Mouse (Mus musculus) lung, postnatal 10 days (tissue): ENCODE data around the gene Slc39a9.
A peak's percentile ranks its signal among the peaks of the same experiment; 100 is the strongest.

Experiments
- DNase-seq: peaks from one replicate; pipeline ENCODE4 v3.0.0; 2021

Gene Slc39a9

DNA sequence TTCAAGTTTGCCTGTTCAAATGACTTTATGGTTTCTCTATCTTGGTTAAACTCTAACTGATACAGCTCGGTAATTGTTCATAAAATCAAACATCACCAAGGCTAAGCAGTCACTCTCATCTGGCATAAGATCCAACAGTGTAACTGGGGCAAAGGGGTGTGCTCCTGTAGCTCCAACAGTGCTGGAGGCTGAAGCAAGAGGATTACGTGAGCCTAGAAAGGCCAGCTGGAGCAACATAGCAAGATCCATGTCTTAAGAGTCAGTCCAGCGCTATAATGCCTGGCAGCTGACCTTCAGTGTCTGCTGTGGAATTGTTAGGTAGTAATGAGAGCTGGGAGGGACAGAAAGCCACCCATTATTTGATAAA, 11.0 kb downstream of the Slc39a9 start:
- no peak for DNase-seq

DNA sequence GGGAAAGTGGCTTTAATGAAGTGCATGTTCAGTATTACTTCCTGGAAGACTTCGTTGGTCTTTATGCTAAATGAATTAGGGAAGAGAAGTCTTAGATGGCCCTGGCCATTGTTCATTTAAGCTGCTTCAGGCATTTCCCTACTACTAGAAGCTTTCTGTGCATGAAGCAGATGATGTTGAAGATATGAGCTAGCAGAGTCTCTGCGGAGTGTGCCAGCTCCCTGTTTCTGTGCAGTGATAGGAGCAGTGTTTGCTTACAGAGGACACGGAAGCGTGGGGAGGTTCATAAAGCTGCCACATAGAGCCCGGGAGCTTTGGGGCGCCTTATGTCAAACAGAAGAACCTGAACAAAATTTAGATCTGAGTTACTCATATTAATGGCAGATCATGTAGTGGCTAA, 15.0 kb downstream of the Slc39a9 start:
- no peak for DNase-seq

DNA sequence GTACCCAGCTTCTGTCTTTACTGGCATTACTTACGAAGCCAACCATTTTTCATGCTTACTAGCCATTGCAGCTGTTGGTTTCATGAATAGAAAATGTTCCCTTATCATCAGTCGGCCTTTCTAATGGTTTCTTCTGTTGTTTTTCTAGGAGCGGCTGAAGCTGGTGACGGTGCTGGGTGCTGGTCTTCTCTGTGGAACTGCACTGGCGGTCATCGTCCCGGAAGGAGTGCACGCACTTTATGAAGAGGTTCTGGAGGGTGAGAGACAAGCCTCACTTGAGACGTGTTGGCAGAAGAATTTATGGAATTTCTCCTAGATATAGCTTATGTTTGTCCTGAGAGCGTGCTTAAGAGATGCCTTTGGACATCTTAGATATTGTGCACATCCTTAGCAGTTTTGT, 18.6 kb downstream of the Slc39a9 start:
- DNase-seq, result no peak

DNA sequence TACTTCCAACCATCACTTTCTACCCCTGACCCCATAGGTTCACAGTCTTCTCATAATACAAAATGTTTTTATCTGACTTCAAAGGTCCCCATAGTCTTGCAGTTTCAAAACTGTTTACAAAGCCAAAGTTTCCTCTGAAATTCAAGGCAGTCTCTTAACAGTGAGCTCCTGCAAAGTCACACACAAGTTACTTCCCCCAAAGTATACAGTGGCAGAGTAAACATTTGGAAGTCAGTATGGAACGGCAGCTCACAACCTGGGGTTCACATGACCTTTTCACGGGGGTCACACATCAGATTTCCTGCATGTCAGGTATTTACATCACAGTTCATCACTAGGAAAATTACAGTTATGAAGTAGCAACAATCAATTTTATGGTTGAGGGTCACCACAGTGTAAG, 20.3 kb downstream of the Slc39a9 start:
- DNase-seq, result no peak

DNA sequence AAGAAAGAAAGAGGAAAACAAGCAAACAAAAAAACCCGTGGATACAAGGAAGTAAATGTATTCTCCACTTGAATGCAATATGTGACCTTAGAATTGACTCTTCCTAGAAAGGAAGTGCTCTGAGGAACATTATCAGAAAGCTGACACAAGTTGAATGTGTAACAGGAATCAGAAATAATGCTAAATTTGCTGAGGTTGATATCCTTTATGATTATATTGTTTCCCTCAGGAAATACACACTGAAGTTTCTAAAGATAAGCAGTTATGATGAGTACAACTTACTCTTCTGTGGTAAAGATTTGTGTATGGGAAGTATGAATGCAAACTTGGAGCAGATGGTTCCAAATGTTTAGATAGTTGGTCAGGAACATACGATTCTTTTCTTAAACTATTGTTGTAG, 24.7 kb downstream of the Slc39a9 start:
- no peak for DNase-seq

DNA sequence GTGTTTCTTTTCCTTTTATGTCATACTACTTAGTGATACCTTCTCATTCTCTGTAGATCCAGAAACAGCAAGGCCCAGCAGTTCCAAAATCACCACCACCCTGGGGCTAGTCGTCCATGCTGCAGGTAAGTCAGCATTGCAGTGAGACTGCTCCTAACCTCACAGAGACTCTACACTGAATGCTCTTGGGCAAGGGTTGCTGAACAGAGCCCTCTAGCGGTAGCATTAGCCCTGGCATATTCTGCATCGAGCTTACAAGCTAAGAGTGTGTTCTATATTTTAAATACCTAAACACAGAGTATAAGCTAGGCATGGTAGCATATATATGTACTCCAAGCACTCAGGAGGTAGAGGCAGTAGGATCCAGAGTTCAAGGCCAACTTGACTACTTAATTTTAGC, 29.5 kb downstream of the Slc39a9 start:
- DNase-seq, result peak; percentile 74

DNA sequence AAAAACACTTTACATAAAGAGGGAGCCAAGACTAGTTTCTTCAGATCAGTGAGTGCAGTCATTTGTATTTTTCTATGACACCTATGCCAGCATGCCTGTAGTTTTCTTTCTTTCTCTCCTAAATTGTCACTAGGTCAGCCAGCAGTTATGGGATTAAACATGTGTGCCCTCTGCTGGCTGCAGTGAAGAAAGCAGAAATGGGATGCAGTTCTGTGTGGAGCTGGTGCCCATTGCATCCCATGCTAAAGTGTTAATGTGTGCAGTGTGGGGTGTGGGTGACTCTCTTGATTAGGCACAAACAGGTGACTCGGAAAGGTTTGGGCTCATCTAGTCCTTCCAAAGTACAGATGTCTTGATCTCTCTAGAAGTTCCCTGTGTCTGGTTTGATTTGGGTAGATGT, 37.7 kb downstream of the Slc39a9 start:
- peak; percentile 54 for DNase-seq

DNA sequence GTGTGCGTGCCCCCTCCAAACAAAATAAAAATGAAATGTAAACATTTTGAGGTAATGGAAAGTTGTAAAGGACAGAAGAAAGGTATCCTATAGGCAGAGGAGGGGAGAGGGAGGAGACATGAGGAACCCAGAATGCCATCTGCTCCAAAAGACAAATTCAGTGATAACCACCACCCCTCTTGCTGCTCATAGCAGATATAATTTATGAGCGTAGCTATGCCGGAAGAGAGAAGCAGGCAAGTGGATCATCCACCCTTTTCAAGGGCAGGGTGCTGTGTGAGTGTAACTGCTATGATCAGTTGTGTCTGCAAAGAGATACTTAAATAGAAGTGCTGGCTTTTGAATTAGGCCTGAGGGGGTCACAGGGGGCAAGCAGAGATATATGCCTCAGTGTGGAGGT, 39.9 kb downstream of the Slc39a9 start:
- no peak for DNase-seq

DNA sequence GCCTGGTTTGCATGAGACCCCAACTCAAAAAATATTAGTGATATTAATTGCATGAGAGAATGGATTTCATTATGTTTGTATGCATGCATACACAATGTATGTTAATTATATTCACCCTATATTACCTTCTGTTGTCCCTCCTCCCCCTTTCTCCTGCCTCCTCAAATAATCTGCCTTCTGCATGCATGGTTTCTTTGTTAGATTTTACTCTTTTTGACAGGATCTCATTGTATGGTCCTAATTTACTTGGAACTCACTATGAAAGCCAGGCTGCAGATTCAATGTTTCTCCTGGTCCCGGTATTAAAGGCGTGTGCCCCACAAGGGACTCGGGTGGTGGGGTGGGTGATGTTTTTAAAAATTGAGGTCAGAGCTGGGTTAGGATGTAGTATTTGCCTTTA, 40.6 kb downstream of the Slc39a9 start:
- DNase-seq, result no peak

DNA sequence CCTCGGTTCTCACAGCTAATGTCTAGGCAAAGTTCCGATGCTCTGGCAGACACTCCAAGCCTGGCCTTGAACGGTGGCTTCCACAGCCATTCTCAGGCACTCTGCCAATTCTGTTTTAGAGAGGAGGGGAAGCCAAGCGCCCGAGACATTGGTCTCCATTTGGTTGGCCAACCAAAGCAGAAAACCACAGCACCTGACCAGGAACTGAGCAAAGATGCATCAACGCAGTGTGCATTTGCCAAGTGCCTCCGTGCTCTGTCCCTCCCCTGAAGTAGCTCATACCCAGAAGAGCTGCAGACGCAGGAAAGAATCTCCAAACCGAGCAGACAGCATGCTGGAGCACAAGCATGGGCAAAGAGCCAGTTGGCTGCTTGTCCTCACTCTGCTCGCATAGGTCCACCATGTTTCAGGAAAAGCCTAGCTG, 44.1 kb downstream of the Slc39a9 start:
- DNase-seq, result peak; percentile 59

DNA sequence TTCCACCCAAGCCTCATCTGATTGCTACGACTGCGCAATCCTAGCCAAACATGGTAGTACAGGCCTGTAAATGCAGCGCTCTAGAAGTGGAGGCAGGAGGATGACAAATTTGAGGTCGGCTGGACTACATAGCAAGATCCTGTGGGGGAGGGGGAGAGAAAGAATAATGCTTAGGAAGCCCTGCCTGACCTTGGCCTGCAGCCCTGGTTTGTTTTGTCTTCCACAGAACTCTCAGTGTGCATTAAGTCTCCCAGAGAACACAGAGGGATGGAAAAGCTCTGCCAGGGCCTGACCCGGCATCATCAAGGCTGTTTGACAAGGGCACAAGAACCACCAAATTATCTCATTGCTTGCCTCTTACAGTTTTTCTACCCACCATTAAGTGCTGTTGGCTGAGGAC, 46.0 kb downstream of the Slc39a9 start:
- no peak for DNase-seq

DNA sequence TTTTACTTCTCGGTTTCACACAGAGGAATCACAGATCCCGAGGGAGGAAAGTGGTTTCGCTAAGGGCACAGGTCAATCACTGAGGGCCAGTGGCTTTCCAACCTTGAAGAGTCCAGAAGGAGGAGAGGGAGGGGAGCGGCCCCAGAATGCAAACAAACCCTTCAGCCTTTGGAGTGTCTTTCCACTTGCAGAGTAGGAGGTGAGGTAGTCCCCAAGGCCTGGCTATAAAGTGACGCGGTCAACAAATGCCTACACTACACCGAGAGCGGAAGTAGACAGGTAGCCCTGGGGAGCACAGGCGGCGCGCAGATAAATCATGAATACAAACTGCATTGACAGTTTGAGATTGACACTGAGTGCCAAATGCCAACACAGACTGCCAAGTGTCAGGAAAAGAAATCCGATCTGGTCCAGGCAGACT, 48.0 kb downstream of the Slc39a9 start:
- peak; percentile 78 for DNase-seq

DNA sequence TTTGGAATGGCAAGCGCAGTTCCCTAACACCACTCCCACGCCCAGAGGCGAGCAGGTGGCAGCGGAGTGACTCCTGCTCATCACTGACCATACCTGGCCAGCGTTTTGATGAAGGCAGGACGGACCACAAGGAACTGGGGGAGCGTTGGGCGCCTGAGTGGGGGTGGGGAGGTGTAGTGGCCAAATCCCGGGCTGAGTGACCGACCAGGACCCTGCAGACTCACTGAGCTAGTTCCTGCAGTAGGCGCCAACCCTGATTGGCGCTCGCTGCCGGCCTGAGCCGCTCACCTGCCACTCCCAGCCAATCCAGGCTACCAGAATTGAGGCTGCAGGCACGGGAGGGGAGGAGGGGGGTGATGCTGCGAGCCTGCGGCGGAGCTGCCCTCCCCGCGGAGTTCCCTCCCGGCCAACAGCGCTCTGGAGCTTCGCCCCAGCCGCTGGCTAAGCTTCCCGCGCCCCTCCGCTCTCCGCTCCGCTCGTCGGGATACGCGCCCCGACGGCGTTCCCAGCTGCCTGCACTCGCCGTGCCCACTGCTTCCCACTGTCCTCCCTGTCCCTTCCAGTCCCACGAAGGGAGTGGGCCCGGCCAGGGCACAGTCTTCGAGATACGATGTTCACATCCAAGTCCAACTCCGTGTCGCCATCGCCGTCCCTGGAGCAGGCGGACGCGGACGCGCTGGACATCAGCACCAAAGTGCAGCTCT, 48.7 kb downstream of the Slc39a9 start, which contains the start of gene Plekhd1:
Gene Plekhd1 (plus strand): TSS at position 323 of the 704 bp plus-strand sequence.
- DNase-seq, result peak; percentile 78

DNA sequence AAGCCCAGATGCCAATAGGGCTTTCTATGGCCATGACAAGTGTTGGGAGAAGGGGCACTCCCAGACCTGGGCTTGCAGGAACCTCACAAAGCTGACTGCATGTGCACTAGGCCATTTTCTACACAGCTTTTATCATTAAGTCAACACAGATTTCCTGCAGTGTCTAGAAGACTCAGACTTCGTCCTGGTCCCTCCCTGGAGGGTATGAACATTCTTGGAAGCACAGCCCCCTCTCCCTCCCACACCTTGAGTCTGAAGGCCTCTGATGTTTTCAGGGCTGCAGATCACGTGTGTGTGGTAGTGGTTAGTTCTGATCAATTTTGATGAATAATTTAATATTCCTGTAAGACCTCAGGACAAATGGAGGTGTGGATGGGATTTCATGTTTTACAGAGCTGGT, 50.0 kb downstream of the Slc39a9 start:
- DNase-seq, result no peak

DNA sequence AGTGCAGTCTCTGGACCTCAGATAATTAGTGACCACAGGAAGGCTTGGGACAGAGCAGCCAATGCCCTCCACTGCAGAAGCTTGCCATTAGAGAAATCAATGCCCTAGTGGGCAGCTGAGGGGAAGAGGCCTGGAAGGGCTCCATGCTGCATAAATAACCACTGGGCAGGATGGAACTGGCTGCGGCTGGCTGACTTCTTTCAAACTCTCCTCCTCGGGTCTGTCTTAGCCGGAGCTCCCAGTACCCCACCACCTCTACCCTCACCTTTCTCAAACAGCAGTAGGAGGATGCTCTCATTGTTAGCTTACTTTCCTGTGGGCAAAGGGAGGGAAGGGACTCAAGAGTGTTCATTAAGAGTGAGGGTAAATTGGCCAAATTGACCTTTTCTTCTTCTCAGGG, 51.3 kb downstream of the Slc39a9 start:
- DNase-seq, result no peak

DNA sequence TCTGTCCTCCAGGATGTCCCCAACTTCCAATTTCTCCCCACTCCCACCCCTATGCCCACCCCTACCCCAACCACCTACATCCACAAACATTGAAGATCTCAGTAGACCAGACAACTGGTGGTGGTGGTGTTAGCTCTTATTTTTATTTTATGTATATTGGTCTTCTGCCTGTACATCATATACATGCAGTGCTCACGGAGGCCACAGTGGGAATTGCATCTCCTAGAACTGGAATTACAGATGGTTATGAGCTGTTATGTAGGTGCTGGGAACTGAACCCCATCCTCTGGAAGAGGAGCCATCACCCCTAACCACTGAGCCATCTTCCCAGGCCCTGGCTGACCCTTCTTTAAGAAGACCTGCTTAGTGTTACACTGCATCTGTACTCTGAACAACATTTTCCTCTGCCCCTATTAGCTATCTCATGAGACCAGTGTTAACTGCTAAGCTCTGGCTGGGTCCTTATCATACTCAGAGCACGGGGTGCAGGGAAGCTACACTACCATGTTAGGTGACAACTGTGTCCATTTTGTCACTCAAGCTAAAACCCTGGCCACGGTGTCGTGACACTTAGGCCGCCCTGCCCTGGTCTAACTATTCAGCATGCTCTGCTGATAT, 55.0 kb downstream of the Slc39a9 start:
- no peak for DNase-seq

DNA sequence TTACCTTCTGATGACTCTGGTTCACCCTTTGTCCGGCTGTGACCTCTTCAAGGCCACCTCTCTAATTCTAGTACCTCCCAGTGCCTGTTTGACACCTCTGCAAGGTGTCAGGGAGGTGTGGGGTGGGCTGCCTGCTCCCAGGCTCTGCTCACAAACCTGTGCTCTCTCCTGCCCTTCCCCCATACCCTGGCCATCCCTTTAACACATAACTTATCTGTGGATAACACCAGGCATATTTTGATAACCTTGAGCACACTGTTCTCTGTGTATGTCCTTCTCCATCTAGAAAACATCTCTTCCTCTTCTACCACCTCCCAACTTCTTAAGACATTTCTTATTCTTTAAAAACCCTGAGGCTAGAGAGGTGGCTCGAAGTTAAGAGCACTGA, 55.5 kb downstream of the Slc39a9 start:
- DNase-seq, result no peak

DNA sequence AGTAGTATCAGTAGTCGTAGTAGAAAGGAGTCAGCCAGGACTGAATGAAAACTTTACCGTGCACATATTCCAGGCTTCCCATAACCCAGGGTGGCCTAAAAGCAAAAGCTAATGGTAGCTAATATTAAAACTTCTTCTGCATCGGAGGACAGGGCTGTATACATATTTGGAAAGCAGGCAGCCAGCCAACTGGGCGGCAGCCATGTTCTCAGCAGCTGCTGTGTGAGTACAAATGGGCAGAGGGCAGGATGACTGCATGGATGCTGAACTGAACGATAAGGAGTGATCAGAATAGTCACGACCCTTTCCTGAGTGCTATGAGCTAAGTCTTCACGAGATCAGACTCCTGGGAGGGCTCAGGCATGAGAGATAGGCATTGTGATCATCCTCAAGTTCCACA, 57.6 kb downstream of the Slc39a9 start:
- DNase-seq, result peak; percentile 32

DNA sequence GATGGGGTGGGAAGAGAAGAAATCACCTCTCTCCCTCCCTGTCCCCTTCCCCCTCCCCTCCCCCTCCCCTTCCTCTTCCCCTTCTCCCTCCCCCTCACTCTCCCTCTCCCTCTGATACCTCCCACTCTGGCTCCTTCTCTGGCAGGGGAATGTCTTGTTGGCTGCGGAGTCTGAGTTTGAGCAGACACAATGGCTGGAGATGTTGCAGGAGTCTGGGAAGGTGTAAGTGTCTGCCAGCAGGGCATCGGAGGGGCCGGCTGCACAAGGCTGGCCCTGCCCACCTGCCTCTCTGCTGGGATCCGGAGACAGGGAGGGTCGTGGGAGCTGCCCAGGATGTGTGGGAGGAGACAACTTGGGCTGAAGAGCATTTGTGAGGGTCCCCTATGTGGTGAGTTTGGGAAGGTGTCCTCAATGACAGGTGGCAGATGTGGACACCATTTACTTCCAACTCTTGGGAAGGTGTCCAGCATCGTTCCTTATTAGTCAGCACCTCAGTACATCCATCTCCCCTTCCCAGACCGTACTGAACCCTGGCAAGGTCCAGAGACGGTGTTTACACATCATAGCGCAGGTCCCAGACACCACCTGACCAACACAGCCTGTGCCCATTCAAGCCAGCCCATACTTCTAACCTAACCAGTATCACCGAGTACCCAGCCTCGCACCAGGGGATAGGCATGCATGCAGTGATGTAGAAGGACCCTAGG, 62.7 kb downstream of the Slc39a9 start:
- no peak for DNase-seq

DNA sequence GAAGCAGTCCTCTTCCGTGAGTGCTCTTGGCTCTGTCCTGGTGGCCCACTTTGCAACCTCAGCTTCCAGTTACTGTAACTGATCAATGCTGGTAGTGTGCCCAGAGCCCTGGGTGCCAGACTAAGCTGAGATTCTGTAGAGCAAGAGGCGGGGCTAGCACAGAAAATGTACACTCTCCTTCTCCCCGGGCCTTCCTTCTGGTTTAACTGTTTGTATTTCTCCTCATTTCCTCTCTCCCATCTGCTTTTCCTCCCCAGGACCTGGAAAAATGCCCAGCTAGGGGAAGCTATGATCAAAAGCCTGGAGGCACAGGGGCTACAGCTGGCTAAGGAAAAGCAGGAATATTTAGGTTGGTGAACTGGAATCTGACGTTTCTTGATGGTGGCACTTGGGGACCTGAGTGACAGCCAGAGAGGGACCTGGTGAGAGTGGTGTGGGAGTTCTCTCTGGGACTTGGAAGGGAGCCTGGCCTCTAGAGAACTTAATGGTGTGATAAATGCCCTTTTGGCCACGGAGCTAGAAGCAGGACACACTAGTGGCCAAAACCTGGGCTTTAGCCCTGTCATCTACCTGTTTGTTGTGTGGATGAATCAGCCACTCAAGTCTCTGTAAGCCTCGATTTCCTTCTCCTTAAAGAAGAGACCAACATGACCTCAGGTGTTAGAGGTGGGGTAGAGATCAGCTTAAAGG, 63.4 kb downstream of the Slc39a9 start:
- peak; percentile 16 for DNase-seq

DNA sequence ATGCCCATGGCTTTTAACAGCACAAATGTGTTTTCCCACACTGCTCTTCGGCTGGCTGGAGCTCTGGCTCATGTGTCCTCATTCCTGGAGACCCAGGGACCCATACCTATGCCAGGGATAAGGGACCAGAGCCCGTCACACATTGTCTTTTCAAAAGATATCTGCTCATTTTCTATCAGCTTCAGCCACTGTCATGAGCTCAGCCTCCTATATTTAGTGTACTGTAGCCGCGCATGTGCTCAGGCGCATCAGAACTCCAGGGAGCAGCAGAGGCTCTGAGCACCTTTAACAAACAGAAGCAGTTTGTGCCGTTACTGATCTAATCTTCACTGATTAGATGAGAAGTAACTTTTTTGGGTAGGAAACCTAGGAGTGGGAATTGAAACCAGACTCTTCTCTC, 72.2 kb downstream of the Slc39a9 start:
- no peak for DNase-seq

DNA sequence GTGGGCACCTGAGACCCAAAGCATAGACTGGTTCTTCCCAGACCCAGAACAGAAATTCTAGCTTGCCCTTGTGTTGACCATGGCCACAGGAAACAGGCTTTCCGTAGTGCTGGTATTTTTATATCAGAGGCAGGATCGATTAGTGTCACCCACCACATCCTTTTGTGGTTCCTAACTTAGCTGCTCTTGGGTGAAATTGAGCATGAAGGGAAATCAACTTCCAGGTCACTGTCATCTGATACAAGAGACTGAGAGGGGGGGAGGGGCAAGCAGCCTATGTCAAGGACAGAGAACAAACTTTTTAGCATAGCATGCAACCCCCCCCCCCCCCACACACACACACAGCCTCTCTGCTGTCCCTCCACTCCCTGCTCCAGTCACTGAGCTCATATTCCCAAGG, 75.5 kb downstream of the Slc39a9 start:
- no peak for DNase-seq

DNA sequence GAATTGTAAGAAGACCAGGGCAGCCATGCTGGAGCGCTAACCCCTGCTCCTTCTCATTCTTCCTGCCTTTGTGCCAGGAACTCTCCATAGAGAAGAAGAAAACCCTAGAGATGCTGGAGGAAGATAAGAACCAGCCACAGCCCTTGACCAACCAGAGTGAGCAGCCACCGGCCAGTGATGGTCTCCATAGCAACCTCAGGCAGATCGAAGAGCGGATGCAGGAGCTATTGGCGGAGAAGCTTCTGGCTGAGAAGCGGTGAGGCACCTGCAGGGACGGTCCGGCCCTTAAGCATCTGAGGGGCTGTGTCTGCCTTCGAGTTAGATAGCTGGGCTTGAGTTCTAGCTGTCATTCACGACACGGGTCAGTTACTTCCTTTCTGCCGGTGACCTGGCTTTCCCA, 76.8 kb downstream of the Slc39a9 start:
- DNase-seq, result no peak

DNA sequence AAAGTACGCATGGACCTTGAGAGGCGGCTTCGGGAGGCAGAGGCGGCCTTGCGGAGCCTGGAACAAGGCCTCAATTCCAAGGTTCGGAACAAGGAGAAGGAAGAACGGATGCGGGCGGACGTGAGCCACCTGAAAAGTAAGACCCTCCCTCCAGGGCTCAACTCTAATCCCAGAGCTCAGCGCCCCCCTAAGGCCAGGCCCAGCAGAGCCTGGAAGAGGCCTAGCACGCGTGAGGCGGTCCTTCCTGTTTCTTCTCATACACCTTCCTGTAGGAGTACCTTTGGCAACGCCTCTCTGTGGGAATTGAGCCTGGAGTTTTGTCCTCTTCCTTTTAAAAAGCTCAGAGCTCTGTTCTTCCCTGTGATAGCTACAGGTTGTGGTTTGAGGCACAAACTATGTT, 77.8 kb downstream of the Slc39a9 start:
- no peak for DNase-seq
